Mouse (Mus musculus): ENCODE data around the gene Tmem120b.
"Not testable (repeated sequence)": the region's sequence is repeated elsewhere in the genome, so short reads cannot be mapped to it uniquely, and the experiment has no call there.

Gene Tmem120b

DNA sequence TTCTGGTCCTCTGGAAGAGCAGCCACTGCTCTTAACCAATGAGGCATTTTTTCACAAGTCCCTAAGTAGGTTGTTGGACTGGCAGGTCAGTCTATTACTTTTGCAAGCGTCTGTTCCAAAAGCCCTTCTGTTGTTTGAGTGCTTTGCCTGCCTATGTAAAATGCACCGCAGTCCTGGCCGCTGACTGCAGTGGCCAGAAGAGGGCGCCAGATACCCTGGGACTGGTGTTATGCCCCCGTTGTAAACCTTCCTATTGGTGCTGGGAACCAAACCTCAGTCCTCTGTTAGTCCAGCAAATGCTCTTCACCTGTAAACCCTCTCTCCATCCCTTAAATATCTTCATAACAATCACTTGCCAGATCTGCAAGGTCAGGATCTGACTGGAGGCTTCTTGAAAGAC is 16.5 kb upstream of the Tmem120b start:
- no peak for DNase-seq (ENCODE audit: low spot score in 2 of 2)

DNA sequence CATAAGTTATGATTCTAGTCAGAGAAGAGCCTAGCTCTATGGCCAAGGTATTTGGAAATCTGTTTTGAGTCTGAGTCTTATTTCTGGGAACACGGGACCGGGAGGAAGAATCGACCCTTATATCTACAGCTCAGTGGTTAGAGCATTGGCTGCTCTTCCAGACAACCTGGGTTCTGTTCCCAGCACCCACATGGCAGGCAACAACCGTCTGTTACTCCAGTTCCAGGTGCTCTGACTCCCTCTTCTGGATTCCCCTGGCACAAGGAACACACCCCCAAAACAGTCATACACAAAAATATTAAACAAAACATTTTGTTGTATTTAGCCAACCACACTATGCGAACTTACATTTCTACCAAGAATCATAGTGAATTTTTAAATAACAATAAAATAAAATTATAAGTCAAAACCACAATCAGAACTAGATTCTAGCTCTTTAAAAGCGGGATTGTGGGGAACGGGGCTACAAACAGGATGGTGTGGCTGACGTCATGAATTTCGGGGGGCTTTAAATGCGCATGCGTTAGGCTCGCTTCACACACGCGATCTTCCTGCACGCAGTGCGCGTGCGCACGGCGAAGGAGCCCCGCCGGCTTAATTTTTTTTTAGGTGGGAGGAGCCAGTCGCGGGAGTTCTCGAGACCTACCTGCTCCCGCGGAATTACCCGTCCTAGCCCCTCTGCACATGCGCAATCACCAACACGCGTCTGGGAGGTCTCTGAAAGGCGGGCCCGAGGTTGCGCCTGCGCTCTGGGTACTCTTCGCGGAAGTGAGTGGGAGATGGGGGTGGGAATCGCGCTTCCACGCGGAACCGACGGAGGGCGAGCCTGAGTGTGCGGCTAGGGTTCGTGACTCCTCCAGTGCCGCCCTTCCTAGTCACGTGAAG is 10.6 kb upstream of the Tmem120b start:
- peak; percentile 97 to 99 for DNase-seq (ENCODE audit: low spot score in 2 of 2)

DNA sequence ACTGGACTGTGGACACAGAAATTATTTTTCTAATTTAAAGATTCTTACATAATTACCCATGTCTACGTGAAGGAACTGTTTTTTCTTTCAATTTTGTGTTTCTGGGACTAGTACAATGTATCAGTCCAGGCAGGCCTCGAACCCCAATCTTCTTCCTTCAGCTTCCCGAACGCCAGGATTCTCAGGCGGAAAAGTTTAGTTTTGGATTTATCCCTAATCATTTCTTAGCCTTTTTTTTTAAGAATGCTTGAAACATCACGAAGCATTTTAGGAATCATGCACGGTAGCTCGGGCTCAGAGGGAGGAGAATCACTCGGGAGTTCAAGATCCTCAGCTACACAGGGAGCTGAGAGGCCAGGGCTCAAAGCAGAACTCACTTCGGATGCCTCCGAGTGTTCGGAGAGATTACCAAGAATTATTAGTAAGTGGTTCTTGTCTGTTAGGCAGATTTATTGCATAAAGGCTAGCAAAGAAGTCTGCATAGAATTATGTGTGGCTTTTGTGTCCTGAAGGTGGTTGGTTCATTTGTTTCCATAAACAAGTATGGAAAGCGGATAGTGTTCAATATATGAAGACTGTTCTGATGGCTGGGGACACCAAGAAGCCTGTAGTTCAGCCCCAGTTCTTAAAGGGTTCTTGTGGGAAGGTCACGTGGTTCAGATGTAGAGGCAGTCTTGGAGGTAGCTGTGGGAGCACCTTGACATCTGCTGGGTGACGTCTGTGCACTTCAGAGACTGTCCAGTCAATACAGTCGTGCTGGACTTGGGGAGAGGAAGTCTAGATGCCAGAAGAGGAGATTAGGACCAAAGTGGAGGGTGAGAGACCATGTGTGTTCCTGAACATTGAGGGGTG is 9.7 kb upstream of the Tmem120b start:
- DNase-seq (ENCODE audit: low spot score in 2 of 2) = no peak

DNA sequence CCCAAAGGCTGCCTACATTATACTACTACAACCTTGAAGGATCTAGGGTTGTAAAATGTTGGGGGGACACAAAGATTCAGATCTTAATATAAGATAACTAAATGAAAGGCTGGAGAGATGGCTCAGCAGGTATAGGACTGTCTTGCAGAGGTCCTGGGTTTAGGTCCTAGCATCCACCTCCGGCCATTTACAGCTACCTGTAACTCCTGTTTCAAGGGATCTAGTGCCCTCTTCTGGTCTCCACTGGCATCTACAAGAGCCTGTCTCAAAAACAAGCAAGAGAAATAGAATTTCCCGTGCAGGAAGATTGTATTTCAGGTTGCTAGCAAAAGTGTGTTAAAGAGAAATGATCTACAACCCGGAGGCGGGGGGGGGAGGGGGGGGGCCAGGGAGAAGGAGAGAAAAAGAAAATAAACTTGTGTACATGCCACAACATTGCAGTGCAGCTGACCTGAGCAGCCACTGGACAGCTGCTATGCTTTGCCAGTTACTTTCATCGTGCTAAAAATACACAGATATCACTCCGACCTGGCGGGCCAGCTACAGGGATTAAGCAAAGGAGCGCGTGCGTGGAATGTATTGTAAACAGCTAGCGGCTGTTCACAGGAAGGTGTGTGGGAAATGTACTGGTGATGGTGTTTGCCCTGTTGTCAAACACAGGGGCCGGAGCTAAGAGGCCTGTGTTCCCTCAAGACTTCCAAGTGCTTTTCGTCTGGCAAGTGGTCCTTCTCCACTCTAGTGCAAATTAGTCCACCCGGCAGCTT is 8.3 kb upstream of the Tmem120b start:
- DNase-seq (ENCODE audit: low spot score in 2 of 2) = no peak

DNA sequence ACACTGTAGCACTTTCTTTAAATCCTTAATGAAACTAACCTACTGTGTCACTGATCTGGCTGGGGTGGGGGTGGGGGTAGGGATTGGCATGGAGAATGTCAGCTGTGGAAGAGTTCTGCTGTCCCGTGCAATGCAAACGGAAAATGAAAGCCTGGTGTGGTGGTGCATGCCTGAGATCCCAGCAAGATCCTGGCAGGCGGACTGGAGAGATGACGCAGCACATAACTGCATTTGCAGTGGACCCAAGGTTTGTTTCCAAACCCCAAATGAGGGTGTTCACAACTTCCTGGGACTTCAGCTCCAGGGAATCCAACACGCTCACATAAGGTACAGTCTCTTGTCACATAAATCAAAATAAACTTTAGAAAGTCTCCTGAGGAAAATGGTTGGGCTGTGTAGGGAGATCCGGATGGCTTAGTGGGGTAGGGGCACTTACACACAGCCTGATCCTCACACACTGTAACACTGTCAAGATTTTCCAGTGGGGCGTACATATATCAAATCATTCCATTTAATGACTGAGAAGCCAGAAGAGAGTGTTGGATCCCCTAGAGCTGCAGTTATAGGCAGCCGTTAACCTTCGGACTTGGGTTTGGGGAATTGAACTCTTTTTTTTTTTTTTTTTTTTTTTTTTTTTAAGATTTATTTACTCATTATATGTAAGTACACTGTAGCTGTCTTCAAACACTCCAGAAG is 7.4 kb upstream of the Tmem120b start:
- DNase-seq (ENCODE audit: low spot score in 2 of 2) = no peak

DNA sequence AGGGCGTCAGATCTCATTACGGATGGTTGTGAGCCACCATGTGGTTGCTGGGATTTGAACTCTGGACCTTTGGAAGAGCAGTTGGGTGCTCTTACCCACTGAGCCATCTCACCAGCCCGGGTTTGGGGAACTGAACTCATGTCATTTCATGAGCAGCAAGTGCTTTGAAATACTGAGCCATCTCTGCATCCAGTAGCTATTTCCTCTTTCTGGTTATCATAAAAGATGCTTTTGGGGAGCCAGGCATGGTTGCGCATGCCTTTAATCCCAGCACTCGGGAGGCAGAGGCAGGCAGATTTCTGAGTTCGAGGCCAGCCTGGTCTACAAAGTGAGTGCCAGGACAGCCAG is 6.8 kb upstream of the Tmem120b start:
- not testable (repeated sequence) for DNase-seq (ENCODE audit: low spot score in 2 of 2)

DNA sequence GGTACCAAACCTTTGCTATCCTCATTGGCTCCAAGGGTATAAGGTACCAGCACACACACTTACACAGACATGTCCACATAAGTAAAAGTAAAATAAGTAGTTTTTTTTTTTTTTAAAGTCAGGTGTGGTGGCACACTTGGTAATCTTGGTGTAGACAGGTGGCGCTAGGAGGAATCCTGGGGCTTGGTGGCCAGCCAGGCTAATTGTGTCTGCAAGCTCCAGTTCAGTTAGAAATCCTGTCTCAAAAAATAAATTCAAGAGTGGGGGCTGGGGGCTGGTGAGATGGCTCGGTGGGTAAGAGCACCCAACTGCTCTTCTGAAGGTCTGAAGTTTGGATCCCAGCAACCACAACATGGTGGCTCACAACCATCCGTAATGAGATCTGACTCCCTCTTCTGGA is 5.1 kb upstream of the Tmem120b start:
- no peak for DNase-seq (ENCODE audit: low spot score in 2 of 2)

DNA sequence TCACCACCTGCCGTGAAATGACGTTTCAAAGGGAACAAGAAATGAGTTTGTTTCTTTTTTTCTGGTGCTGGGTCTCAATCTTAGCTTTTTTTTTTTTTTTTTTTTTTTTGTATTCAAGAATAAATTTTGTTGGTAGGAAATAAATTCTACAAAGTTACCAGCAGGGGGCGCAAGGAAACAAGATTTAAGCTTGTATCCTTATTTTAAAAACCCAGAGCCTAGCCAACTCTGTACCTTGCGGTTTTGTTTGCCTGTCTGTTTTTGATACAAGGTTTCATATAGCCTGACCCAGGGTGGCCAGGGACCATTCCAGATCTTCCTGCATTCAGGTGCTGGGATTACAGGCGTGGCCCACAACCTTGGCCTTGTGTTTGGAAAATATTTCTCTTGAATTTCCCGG is 4.0 kb upstream of the Tmem120b start:
- DNase-seq (ENCODE audit: low spot score in 2 of 2) = peak; percentile 30 to 35

DNA sequence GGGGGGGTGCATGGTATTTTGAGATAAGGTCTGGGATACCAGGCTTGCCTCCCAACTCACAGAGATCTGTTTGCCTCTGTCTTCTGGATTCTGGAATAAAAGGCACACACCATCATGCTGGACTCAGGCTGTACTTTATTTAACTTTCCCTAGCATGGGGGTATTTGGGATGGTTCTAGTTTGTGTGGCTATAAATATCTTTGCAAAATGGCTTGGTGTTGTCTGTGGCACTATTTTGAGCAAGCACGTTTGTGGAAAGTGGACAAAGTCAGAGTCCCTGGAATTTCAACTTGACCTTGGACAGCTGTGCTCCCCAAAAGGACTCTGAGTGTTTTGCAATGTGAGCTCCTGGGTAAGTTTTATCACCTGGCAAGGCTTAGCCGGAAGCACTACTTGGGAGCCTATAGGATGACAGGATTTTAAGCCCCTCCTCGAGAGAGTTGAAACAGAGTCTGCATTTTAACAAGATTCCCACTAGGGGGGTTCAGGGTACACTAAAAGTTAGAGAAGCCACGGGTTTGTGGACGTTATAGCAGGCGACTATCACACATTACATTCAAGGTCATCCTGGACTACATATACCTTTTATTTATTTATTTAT is 720 bp upstream of the Tmem120b start:
- DNase-seq (ENCODE audit: low spot score in 2 of 2) = no peak

DNA sequence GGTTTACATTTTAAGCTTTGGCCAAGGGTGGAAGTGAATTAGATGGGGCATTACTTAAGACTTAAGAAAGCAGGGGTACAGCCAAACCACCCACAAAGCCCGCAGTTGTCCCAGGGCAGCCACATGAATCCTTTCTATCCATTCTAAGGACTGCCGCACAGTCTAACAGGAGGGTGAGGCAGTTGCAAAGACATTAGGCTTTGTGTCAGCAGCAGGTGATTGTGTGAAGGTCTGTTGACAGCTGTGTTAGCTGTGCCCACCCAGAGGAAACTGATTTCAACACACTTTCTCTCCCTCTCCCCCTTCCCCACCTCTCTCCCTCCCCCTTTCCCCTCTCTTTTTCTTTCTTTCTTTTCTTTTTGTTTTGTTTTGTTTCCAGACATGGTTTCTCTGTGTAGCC is 499 bp downstream of the Tmem120b start:
- no peak for DNase-seq (ENCODE audit: low spot score in 2 of 2)

DNA sequence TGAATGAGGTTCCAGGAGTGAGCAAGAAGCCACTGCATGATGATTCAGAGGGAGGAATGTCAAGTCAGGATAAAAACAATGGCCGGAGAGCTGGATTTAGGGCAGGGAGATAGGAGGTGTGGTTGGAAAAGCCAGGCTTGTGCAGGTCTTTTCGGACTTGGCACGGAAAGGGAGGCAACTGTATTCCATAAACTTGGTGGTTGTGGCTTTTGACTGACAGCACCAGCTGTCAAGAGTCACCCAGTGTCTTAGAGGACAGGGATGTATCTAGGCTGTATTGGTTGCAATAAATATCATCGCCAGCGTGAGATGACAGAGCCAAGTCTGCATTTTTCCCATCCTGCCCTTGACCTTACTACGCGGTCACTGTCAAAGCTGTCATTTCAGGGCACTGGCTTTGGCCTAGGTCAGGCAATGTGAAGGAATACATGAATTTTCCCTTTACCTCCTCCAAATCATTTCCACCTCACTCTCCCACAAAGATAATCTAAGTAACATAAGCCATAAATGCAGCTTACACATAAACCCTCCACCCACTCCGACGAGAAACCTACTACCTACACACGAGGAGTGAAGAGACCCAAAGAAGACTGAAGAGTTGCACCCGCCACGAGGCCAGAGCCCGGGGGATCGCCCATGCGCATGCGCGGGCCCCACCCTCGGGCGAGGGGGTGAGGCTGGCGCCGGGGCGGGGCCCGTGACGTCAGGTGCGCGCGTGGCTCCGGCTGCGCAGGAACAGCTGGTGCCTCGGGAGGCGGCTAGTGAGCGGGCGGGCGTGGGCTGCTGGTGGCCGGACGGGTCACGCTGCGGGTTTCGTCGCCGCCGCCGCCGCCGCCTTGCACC is 7.6 kb downstream of the Tmem120b start:
- DNase-seq (ENCODE audit: low spot score in 2 of 2) = peak; percentile 91 to 94

DNA sequence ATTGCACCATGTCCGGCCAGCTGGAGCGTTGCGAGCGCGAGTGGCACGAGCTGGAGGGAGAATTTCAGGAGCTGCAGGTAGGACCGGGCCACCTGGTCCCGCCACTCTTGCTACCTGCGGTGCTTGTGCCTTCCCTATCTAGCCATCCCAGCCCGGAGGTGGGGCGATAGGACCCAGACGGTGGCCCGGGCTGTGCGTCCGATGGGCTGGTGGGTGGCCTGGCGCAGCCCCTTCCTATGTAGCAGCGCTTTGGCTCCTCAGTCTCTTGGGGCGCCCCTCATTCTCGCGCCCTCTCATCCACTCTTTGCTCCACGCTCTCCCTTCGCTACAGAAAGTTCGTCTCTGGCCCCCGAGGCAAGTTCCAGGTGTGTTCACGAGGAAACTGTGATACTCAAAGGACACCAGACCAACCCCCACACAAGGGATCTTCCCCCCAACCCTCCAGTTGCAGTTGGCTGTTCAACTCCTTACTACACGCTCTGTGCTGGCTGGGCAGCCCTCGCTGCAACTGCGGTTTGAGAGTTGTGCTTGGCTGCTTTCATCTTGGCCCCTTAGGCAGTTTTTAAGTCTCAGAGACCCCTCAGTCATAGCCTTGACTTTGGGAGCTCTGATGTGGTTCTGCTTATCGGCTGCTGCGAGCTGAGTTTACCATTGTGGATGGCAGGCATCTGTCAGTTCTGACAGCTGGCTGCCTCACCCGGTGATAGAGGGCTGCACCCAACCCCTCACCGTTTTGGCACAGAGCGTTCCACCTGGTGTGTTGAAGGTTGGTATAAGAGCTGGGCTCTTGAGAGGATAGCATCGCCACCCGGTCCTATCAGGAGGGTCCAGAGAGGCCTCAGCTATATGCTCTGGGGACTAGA is 8.4 kb downstream of the Tmem120b start:
- no peak for DNase-seq (ENCODE audit: low spot score in 2 of 2)

DNA sequence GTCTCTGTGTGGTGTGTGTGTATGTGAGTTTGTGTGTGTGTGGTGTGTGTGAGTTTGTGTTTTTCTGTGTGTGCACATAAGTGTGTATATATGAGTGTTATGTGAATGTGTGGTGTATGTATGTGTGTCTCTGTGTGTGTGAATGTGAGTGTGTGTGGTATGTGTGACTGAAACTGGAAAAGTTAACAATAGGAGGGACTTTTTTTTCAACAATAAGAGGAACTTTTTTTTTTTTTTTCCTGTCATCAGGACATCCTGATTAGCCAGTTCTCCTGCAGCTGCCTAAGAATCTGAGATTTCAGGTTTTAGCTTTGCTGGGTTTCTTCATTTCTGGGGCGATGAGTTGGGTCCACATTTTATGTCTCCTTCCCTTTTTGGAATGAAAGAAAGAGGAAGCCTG is 11.4 kb downstream of the Tmem120b start:
- DNase-seq (ENCODE audit: low spot score in 2 of 2) = no peak

DNA sequence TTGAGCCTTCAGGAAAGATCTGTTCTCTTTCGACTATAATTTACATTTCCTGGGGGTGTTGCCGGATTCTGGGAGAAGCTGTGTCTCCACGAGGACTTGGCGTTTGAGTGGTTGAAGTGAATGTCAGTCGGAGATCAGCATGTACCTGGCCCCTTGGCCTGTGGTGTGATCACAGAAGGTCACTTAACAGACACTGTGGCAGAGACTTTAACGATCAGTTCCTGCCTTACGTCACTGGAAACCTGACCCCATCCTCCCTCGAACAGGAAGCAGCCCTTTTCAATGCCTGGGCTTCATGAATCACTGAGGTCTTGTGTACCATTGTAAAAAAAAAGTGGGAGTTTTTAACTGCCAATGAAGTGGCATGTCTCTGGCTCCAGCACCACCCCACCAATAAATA is 11.8 kb downstream of the Tmem120b start:
- DNase-seq (ENCODE audit: low spot score in 2 of 2) = no peak

DNA sequence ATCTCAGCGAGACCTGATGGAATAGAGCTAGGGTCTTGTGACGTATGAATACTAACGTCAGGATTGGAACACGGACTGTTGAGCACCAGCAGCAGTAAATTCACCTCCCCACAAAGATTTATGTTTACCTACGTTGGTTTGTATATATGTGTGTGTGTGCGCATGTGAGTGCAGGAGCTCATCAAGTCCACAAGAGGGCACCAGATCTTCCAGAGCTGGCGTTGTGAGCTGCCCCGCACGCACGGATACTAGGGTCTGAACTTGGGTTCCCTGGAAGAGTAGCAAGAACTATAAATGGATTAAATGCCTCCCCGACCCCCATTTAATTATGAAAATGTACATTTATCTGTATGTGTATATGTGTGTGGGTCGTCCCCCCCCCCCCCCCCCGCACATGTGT is 12.3 kb downstream of the Tmem120b start:
- DNase-seq (ENCODE audit: low spot score in 2 of 2) = no peak

DNA sequence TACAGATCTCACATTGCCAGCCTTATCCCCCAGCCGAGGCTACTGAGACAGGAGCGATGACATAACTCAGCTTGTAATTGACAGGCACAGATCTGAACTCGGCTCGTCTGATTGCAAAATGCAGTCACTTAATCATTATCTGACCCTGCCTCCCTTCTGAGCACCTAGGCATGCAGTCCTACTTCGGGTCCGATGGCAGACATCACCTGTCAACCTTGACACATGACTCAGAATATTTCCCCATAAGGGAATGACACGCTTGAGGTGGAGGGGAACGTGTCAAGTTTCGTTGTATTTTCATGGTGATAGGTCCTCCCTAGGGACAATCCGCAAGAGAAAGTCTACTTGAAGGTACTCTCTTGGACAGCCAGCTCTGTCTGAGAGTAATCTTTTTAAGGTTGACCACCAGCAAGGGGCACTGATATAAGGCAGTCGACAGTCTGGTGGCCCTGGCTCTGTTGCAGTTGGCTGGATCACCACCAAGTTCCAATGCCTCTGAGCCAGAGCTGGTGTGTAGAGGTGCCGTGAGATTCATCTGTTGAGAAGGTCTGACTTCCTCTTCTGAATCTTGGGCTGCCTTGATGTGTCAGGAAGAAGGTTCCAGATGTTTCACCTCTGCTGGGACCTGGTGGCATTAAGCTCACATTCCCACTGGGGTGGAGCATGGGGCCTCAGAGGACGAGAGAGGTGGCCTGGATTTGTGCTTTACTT is 15.3 kb downstream of the Tmem120b start:
- DNase-seq (ENCODE audit: low spot score in 2 of 2) = no peak

DNA sequence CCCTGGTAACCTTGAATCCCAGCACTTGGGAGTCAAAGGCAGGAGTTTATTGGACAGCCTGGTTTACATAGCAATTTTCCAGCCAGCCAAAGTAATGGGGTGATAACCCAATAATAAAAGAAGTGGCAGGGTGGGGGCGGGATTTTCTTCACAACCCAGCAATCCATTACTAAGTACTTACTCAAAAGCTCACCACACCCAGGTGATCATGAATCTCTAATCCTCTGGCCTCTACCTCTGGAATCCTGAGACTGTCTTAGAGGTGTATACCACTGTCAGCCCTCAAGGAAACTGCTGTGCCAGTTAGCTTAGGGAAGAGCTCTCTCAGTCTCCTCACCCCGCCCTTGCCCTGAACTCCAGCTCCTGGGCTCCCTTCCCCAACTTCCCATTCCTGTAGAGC is 18.3 kb downstream of the Tmem120b start:
- no peak for DNase-seq (ENCODE audit: low spot score in 2 of 2)

DNA sequence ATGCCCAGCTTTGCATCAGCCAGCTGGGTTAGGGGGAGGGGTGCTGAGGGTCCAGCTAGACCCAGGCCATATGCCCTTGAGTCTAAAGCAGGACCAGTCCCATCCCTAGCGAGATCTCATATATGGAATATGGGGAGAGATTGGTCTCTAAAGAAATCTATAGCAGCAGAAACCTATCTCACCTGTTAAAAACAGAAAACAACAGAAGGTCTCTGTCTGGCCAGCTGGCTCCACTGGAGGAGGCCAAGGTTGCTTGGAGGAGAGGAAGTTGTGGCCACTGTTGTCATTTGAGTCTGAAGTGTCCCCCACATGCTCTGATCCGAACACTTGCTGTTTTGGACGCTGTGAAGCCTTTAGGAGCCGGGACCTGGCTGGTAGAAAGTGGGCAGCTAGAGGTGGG is 20.6 kb downstream of the Tmem120b start:
- DNase-seq (ENCODE audit: low spot score in 2 of 2) = no peak

Data from urinary bladder, postnatal 36 days (tissue).